Mouse (Mus musculus): ENCODE measurements around the gene Btg2. TPM values are rescaled to one million over a fixed set of nuclear protein-coding genes. Genes with fewer than 3 reads are reported as not detected.

The Btg2 gene
- polyA plus RNA-seq, 1 experiment from 2014 or later = 37.2 TPM

GRCm38 (mm10) chr1:134060849-134061569 lies 17.9 kb downstream of the Btg2 start:
- ATAC-seq (replicated peaks) = peak; percentile 89
- Histone ChIP-seq H3K9me3 (no peaks in the 10 kb centered on the region), H3K27me3 (replicated peaks) (no peaks in the 10 kb centered on the region), H3K4me2 (peak overlapping the region; percentile 75), H3K4me1 (peaks cover 41% of the 10 kb centered on the region), H3K4me3 (peak overlapping the region; percentile 41), H3K36me3 (replicated peaks) (no peaks in the 10 kb centered on the region), H3K27ac (peak overlapping the region; percentile 93), H3K9ac (peak overlapping the region; percentile 45)
- WGBS = 1% methylated on average over 31 of the region's 31 CpGs

- H3K4me2 ChIP-seq = peak overlapping the region; percentile 75
- peak overlapping the region; percentile 41 for H3K4me3 ChIP-seq
- peak overlapping the region; percentile 45; the same call in 1 of the 2 replicates for H3K9ac ChIP-seq
- no peak for ATAC-seq (replicated peaks)
- no peaks in the 10 kb centered on the region for H3K27me3 ChIP-seq (replicated peaks)
- WGBS = 69% methylated on average over 16 of the region's 16 CpGs
- no peaks in the 10 kb centered on the region for H3K36me3 ChIP-seq (replicated peaks)
- peaks cover 41% of the 10 kb centered on the region for H3K4me1 ChIP-seq
- no peaks in the 10 kb centered on the region for H3K9me3 ChIP-seq
- H3K27ac ChIP-seq = peak overlapping the region; percentile 93
These were observed 18.9 kb downstream of the Btg2 start for GRCm38 (mm10) chr1:134059739-134060695.

GRCm38 (mm10) chr1:134058870-134059269 lies 20.1 kb downstream of the Btg2 start:
- WGBS = 59% methylated on average over 6 of the region's 6 CpGs
- H3K27ac ChIP-seq = no peak overlapping the region
- no peak overlapping the region for H3K4me2 ChIP-seq
- H3K27me3 ChIP-seq (replicated peaks) = no peaks in the 10 kb centered on the region
- no peaks in the 10 kb centered on the region for H3K9me3 ChIP-seq
- H3K4me3 ChIP-seq = no peak overlapping the region
- no peak for ATAC-seq (replicated peaks)
- H3K9ac ChIP-seq = no peak overlapping the region
- H3K36me3 ChIP-seq (replicated peaks) = no peaks in the 10 kb centered on the region
- H3K4me1 ChIP-seq = peaks cover 36% of the 10 kb centered on the region

- Histone ChIP-seq H3K9me3 (no peaks in the 10 kb centered on the region), H3K4me1 (peaks cover 25% of the 10 kb centered on the region), H3K4me3 (no peak overlapping the region), H3K27ac (no peak overlapping the region), H3K27me3 (replicated peaks) (no peaks in the 10 kb centered on the region), H3K9ac (no peak overlapping the region), H3K36me3 (replicated peaks) (no peaks in the 10 kb centered on the region), H3K4me2 (no peak overlapping the region)
- no peak for ATAC-seq (replicated peaks)
- 84% methylated on average over 8 of the region's 8 CpGs for WGBS
These were observed 21.2 kb downstream of the Btg2 start for GRCm38 (mm10) chr1:134057736-134058135.

GRCm38 (mm10) chr1:134056285-134056684 lies 22.6 kb downstream of the Btg2 start:
- WGBS = 76% methylated on average over 4 of the region's 4 CpGs
- no peaks in the 10 kb centered on the region for H3K27me3 ChIP-seq (replicated peaks)

GRCm38 (mm10) chr1:134055666-134056245 lies 23.2 kb downstream of the Btg2 start:
- Histone ChIP-seq H3K9ac (no peak overlapping the region), H3K4me3 (no peak overlapping the region), H3K4me2 (no peak overlapping the region), H3K4me1 (peaks cover 10% of the 10 kb centered on the region), H3K27me3 (replicated peaks) (no peaks in the 10 kb centered on the region), H3K27ac (no peak overlapping the region), H3K9me3 (no peaks in the 10 kb centered on the region), H3K36me3 (replicated peaks) (no peaks in the 10 kb centered on the region)
- 79% methylated on average over 9 of the region's 9 CpGs for WGBS
- no peak for ATAC-seq (replicated peaks)

More at GRCm38 (mm10) chr1:134056285-134056684, 22.6 kb downstream of the Btg2 start:
- no peak for ATAC-seq (replicated peaks)
- H3K4me1 ChIP-seq = peaks cover 14% of the 10 kb centered on the region
- H3K4me2 ChIP-seq = no peak overlapping the region
- no peaks in the 10 kb centered on the region for H3K36me3 ChIP-seq (replicated peaks)
- H3K4me3 ChIP-seq = no peak overlapping the region
- no peak overlapping the region for H3K9ac ChIP-seq
- H3K27ac ChIP-seq = no peak overlapping the region
- H3K9me3 ChIP-seq = no peaks in the 10 kb centered on the region

GRCm38 (mm10) chr1:134055058-134055457 lies 23.9 kb downstream of the Btg2 start:
- WGBS = 82% methylated on average over 9 of the region's 9 CpGs
- no peak overlapping the region for H3K4me2 ChIP-seq
- H3K9ac ChIP-seq = no peak overlapping the region
- no peaks in the 10 kb centered on the region for H3K27me3 ChIP-seq (replicated peaks)
- peaks cover 3% of the 10 kb centered on the region for H3K4me1 ChIP-seq
- no peak overlapping the region for H3K27ac ChIP-seq
- H3K9me3 ChIP-seq = no peaks in the 10 kb centered on the region
- H3K4me3 ChIP-seq = no peak overlapping the region
- no peaks in the 10 kb centered on the region for H3K36me3 ChIP-seq (replicated peaks)
- no peak for ATAC-seq (replicated peaks)

- no peak for ATAC-seq (replicated peaks)
- no peaks in the 10 kb centered on the region for H3K9me3 ChIP-seq
- 6% methylated on average over 6 of the region's 6 CpGs for WGBS
- H3K27ac ChIP-seq = no peak overlapping the region
- H3K4me1 ChIP-seq = no peaks in the 10 kb centered on the region
- no peak overlapping the region for H3K4me2 ChIP-seq
- no peaks in the 10 kb centered on the region for H3K36me3 ChIP-seq (replicated peaks)
- H3K9ac ChIP-seq = no peak overlapping the region
- no peak overlapping the region for H3K4me3 ChIP-seq
- H3K27me3 ChIP-seq (replicated peaks) = no peaks in the 10 kb centered on the region
These were observed 25.7 kb downstream of the Btg2 start for GRCm38 (mm10) chr1:134053207-134053606.

- H3K27ac ChIP-seq = no peak overlapping the region
- no peaks in the 10 kb centered on the region for H3K27me3 ChIP-seq (replicated peaks)
- no peak overlapping the region for H3K4me3 ChIP-seq
- H3K9me3 ChIP-seq = no peaks in the 10 kb centered on the region
- no peak overlapping the region for H3K4me2 ChIP-seq
- no peak overlapping the region for H3K9ac ChIP-seq
- WGBS = 80% methylated on average over 6 of the region's 6 CpGs
- H3K4me1 ChIP-seq = peaks cover 8% of the 10 kb centered on the region
- H3K36me3 ChIP-seq (replicated peaks) = no peaks in the 10 kb centered on the region
- ATAC-seq (replicated peaks) = no peak
These were observed 29.4 kb downstream of the Btg2 start for GRCm38 (mm10) chr1:134049542-134049941.

GRCm38 (mm10) chr1:134048759-134049158 lies 30.2 kb downstream of the Btg2 start:
- H3K27me3 ChIP-seq (replicated peaks) = no peaks in the 10 kb centered on the region
- WGBS = 4% methylated on average over 5 of the region's 5 CpGs

GRCm38 (mm10) chr1:134047431-134047830 lies 31.5 kb downstream of the Btg2 start:
- Histone ChIP-seq H3K4me3 (no peak overlapping the region), H3K9me3 (no peaks in the 10 kb centered on the region), H3K27ac (no peak overlapping the region), H3K4me2 (no peak overlapping the region), H3K4me1 (peaks cover 17% of the 10 kb centered on the region), H3K9ac (no peak overlapping the region), H3K36me3 (replicated peaks) (no peaks in the 10 kb centered on the region), H3K27me3 (replicated peaks) (no peaks in the 10 kb centered on the region)
- WGBS = 84% methylated on average over 6 of the region's 6 CpGs
- no peak for ATAC-seq (replicated peaks)

More at GRCm38 (mm10) chr1:134048759-134049158, 30.2 kb downstream of the Btg2 start:
- H3K4me1 ChIP-seq = peaks cover 8% of the 10 kb centered on the region
- no peak overlapping the region for H3K9ac ChIP-seq
- ATAC-seq (replicated peaks) = peak; percentile 53
- no peaks in the 10 kb centered on the region for H3K9me3 ChIP-seq
- H3K27ac ChIP-seq = no peak overlapping the region
- H3K4me3 ChIP-seq = no peak overlapping the region
- no peak overlapping the region for H3K4me2 ChIP-seq
- H3K36me3 ChIP-seq (replicated peaks) = no peaks in the 10 kb centered on the region

- ATAC-seq (replicated peaks) = peak; percentile 31; the same call in 1 of the 2 replicates
- Histone ChIP-seq H3K4me1 (peaks cover 17% of the 10 kb centered on the region), H3K36me3 (replicated peaks) (no peaks in the 10 kb centered on the region), H3K4me2 (peak overlapping the region; percentile 55), H3K27ac (no peak overlapping the region), H3K4me3 (peak overlapping the region; percentile 24), H3K9me3 (no peaks in the 10 kb centered on the region), H3K9ac (peak overlapping the region; percentile 31; the same call in 1 of the 2 replicates), H3K27me3 (replicated peaks) (no peaks in the 10 kb centered on the region)
- WGBS = 23% methylated on average over 23 of the region's 23 CpGs
These were observed 32.5 kb downstream of the Btg2 start for GRCm38 (mm10) chr1:134046387-134046786.

All from midbrain, embryonic 15.5 days (tissue).